Mouse (Mus musculus) cerebellum, adult 2 months (tissue): ENCODE results near the gene Fopnl.

Source experiments
- CTCF ChIP-seq: fragments of 200-500 bp; IDR thresholded peaks from 2 replicates; pipeline ENCODE4 v1.5.1; 2011; ENCODE audit warnings: low read depth, mild to moderate bottlenecking, control low read depth, low read length, moderate library complexity, borderline replicate concordance; ENCODE audit not compliant: insufficient read depth
- POLR2A ChIP-seq: fragments of 200-500 bp; IDR thresholded peaks from 2 replicates; pipeline ENCODE4 v1.6.1; 2011; ENCODE audit warnings: low read length, control low read depth, borderline replicate concordance; ENCODE audit not compliant: insufficient read depth

DNA sequence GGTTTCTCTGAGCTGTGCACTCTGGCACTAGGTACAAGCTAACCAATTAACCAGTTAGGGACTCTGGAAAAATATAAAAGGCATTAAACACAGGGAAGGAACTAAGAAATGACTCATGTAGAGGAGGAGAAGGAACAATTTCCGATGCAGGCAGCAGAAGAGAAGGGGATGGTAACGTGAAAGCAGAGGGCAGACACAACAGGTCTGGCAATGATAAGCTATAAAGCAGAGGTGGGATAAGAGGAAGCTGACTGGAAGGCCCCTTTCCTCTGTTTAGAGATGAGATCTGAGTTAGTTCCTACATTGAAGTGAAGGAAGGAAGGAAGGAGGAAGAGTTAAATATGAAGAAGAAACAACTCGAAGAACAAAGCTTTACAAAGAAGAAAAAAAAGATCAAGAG, 7.4 kb downstream of the Fopnl start:
- TF ChIP-seq CTCF = no peak
- TF ChIP-seq POLR2A = no peak
